Mouse (Mus musculus): ENCODE results near the gene Ehd2.
"Not testable (repeated sequence)": the region's sequence is repeated elsewhere in the genome, so short reads cannot be mapped to it uniquely, and the experiment has no call there.

Ehd2 gene

GRCm38 (mm10) chr7:15945721-15946536, 21.4 kb downstream of the Ehd2 start, which contains the start of gene Nop53:
Nop53 (minus strand) TSS chr7:15946074.
- DNase-seq (ENCODE audit: low read depth, low spot score): peak; percentile 98

- no peak for DNase-seq (ENCODE audit: low read depth, low spot score)
Observed at GRCm38 (mm10) chr7:15945211-15945610, 22.2 kb downstream of the Ehd2 start.

GRCm38 (mm10) chr7:15944311-15944710, 23.1 kb downstream of the Ehd2 start:
- DNase-seq (ENCODE audit: low read depth, low spot score): no peak

- DNase-seq (ENCODE audit: low read depth, low spot score): no peak
Observed at GRCm38 (mm10) chr7:15938621-15939020, 28.7 kb downstream of the Ehd2 start.

- DNase-seq (ENCODE audit: low read depth, low spot score): no peak
Observed at GRCm38 (mm10) chr7:15937491-15937890, 29.9 kb downstream of the Ehd2 start.

- no peak for DNase-seq (ENCODE audit: low read depth, low spot score)
Observed at GRCm38 (mm10) chr7:15933437-15934359, 33.7 kb downstream of the Ehd2 start.

GRCm38 (mm10) chr7:15931635-15932034, 35.7 kb downstream of the Ehd2 start:
- no peak for DNase-seq (ENCODE audit: low read depth, low spot score)

GRCm38 (mm10) chr7:15930543-15930942, 36.8 kb downstream of the Ehd2 start:
- no peak for DNase-seq (ENCODE audit: low read depth, low spot score)

- peak; percentile 63 for DNase-seq (ENCODE audit: low read depth, low spot score)
Observed at GRCm38 (mm10) chr7:15929910-15930309, 37.5 kb downstream of the Ehd2 start.

GRCm38 (mm10) chr7:15922220-15922773, 45.1 kb downstream of the Ehd2 start, which contains the start of gene Selenow:
Selenow (minus strand) TSS chr7:15922402.
- DNase-seq (ENCODE audit: low read depth, low spot score): peak; percentile 95

- DNase-seq (ENCODE audit: low read depth, low spot score): peak; percentile 77
Observed at GRCm38 (mm10) chr7:15921796-15922195, 45.6 kb downstream of the Ehd2 start.

GRCm38 (mm10) chr7:15920645-15921190, 46.6 kb downstream of the Ehd2 start:
- DNase-seq (ENCODE audit: low read depth, low spot score): no peak

GRCm38 (mm10) chr7:15919947-15920346, 47.4 kb downstream of the Ehd2 start:
- no peak for DNase-seq (ENCODE audit: low read depth, low spot score)

- no peak for DNase-seq (ENCODE audit: low read depth, low spot score)
Observed at GRCm38 (mm10) chr7:15918371-15918770, 49.0 kb downstream of the Ehd2 start.

- no peak for DNase-seq (ENCODE audit: low read depth, low spot score)
Observed at GRCm38 (mm10) chr7:15916996-15917395, 50.4 kb downstream of the Ehd2 start.

GRCm38 (mm10) chr7:15916134-15916723, 51.1 kb downstream of the Ehd2 start:
- no peak for DNase-seq (ENCODE audit: low read depth, low spot score)

- not testable (repeated sequence) for DNase-seq (ENCODE audit: low read depth, low spot score)
Observed at GRCm38 (mm10) chr7:15915695-15916094, 51.7 kb downstream of the Ehd2 start.

GRCm38 (mm10) chr7:15914751-15915150, 52.6 kb downstream of the Ehd2 start:
- no peak for DNase-seq (ENCODE audit: low read depth, low spot score)

GRCm38 (mm10) chr7:15914252-15914651, 53.1 kb downstream of the Ehd2 start:
- DNase-seq (ENCODE audit: low read depth, low spot score): peak; percentile 60

- peak; percentile 72 for DNase-seq (ENCODE audit: low read depth, low spot score)
Observed at GRCm38 (mm10) chr7:15912183-15912582, 55.2 kb downstream of the Ehd2 start.

- DNase-seq (ENCODE audit: low read depth, low spot score): no peak
Observed at GRCm38 (mm10) chr7:15910521-15910920, 56.8 kb downstream of the Ehd2 start.

Measured in CD4-positive helper T cell, adult 2 months (primary cell).